Mouse (Mus musculus) brain, embryonic 14.5 days (tissue): ENCODE results near the gene Ppa2.

ENCODE experiments used
- CTCF ChIP-seq: fragments of 200-500 bp; IDR thresholded peaks from 2 replicates; pipeline ENCODE4 v1.5.1; 2012; ENCODE audit warnings: inconsistent platforms, mild to moderate bottlenecking, moderate library complexity, borderline replicate concordance; ENCODE audit not compliant: insufficient read depth, insufficient read length; ENCODE audit errors: extremely low read depth
- POLR2A ChIP-seq: fragments of 200-500 bp; IDR thresholded peaks from 2 replicates; pipeline ENCODE4 v1.6.1; 2012; ENCODE audit warnings: mild to moderate bottlenecking, inconsistent platforms, borderline replicate concordance; ENCODE audit not compliant: poor library complexity, insufficient read depth, insufficient read length, severe bottlenecking; ENCODE audit errors: extremely low read depth

GRCm38 (mm10) chr3:133271887-133272286 is 38.0 kb upstream of the Ppa2 start:
- TF ChIP-seq POLR2A (no peak), CTCF (peak; percentile 55; the same call in 1 of the 2 replicates)
